Mouse (Mus musculus): ENCODE data around the gene Ehbp1l1.

Ehbp1l1 gene

GRCm38 (mm10) chr19:5704801-5705571, 21.1 kb downstream of the Ehbp1l1 start:
- no peak for DNase-seq

GRCm38 (mm10) chr19:5704163-5704800, 21.8 kb downstream of the Ehbp1l1 start, which contains the start of gene Kcnk7:
TSS of gene Kcnk7 (plus strand) at chr19:5704367.
- DNase-seq, result no peak

- no peak for DNase-seq
These were observed 30.2 kb downstream of the Ehbp1l1 start for GRCm38 (mm10) chr19:5695849-5696462.

GRCm38 (mm10) chr19:5693801-5694200, 32.3 kb downstream of the Ehbp1l1 start:
- no peak for DNase-seq

GRCm38 (mm10) chr19:5692913-5693396, 33.2 kb downstream of the Ehbp1l1 start:
- no peak for DNase-seq

GRCm38 (mm10) chr19:5692086-5692912, 33.8 kb downstream of the Ehbp1l1 start:
- peak; percentile 45 for DNase-seq

- no peak for DNase-seq
These were observed 34.5 kb downstream of the Ehbp1l1 start for GRCm38 (mm10) chr19:5691601-5692000.

GRCm38 (mm10) chr19:5690343-5690735, 35.8 kb downstream of the Ehbp1l1 start:
- peak; percentile 73 for DNase-seq

- DNase-seq, result peak; percentile 79
These were observed 36.4 kb downstream of the Ehbp1l1 start for GRCm38 (mm10) chr19:5689565-5690342.

GRCm38 (mm10) chr19:5689088-5689428, 37.1 kb downstream of the Ehbp1l1 start:
- DNase-seq, result no peak

- peak; percentile 99 for DNase-seq
These were observed 37.7 kb downstream of the Ehbp1l1 start, which contains the start of the genes Map3k11 and Pcnx3 for GRCm38 (mm10) chr19:5688200-5689087. TSS of gene Map3k11 (plus strand) at chr19:5688742. TSS of gene Pcnx3 (minus strand) at chr19:5688908.

- no peak for DNase-seq
These were observed 38.4 kb downstream of the Ehbp1l1 start for GRCm38 (mm10) chr19:5687738-5688137.

GRCm38 (mm10) chr19:5686954-5687353, 39.2 kb downstream of the Ehbp1l1 start:
- DNase-seq, result peak; percentile 37

GRCm38 (mm10) chr19:5686437-5686836, 39.7 kb downstream of the Ehbp1l1 start:
- no peak for DNase-seq

GRCm38 (mm10) chr19:5685861-5686260, 40.3 kb downstream of the Ehbp1l1 start:
- DNase-seq, result no peak

- DNase-seq, result no peak
These were observed 40.7 kb downstream of the Ehbp1l1 start for GRCm38 (mm10) chr19:5685431-5685830.

- DNase-seq, result peak; percentile 40
These were observed 41.1 kb downstream of the Ehbp1l1 start for GRCm38 (mm10) chr19:5684985-5685384.

GRCm38 (mm10) chr19:5684236-5684635, 41.9 kb downstream of the Ehbp1l1 start:
- no peak for DNase-seq

GRCm38 (mm10) chr19:5680432-5680831, 45.7 kb downstream of the Ehbp1l1 start:
- DNase-seq, result no peak

GRCm38 (mm10) chr19:5668372-5668771, 57.7 kb downstream of the Ehbp1l1 start:
- DNase-seq, result no peak

- no peak for DNase-seq
These were observed 59.7 kb downstream of the Ehbp1l1 start for GRCm38 (mm10) chr19:5666386-5666785.

Data from cerebellum, adult 11-12 months (tissue).